In genomic region chr9:107612191-107612944, GRCm38 (mm10) we compare ENCODE assay signal across 8 mouse cellular contexts. TPM values are rescaled to one million over a fixed set of nuclear protein-coding genes. Genes with fewer than 3 reads are reported as not detected.
A peak's percentile ranks its signal among the peaks of the same experiment; 100 is the strongest.
DNase-seq lines count a peak whose midpoint lies in the region; ATAC-seq lines count a peak whose summit lies in the region.

No protein-coding gene starts in this region.

- ATAC-seq in hindbrain, embryonic 13.5 days (ENCODE audit: low FRiP score): peak; percentile 94

- peak overlapping the region; percentile 34 for H3K4me3 ChIP-seq in hindbrain, embryonic 13.5 days

- no peaks in the 10 kb centered on the region for H3K9me3 ChIP-seq in hindbrain, embryonic 13.5 days

- 3% methylated on average over 47 of the region's 48 CpGs for WGBS in hindbrain, embryonic 13.5 days

- peak; percentile 98 for DNase-seq in NIH3T3 (ENCODE audit: low read depth)
- DNase-seq in cerebellum, postnatal 10 days: peak; percentile 100
- DNase-seq in frontal cortex, postnatal 10 days (ENCODE audit: low spot score in 2 of 2): peak; percentile 95 to 99
- DNase-seq in layer of hippocampus, postnatal 36 days: peak; percentile 98 to 99
- DNase-seq in lung, postnatal 36 days: peak; percentile 99
- peak; percentile 99 for DNase-seq in retina, postnatal 1 day
- peak; percentile 96 to 97 for DNase-seq in urinary bladder, adult 18-20 months (ENCODE audit: low spot score in 2 of 2)

- H3K4me1 ChIP-seq in hindbrain, embryonic 13.5 days (replicated peaks): peaks cover 57% of the 10 kb centered on the region

- H3K27ac ChIP-seq in hindbrain, embryonic 13.5 days: peak overlapping the region; percentile 99

- peaks cover 33% of the 10 kb centered on the region for H3K36me3 ChIP-seq in hindbrain, embryonic 13.5 days

- H3K4me2 ChIP-seq in hindbrain, embryonic 13.5 days: peak overlapping the region; percentile 59

- H3K9ac ChIP-seq in hindbrain, embryonic 13.5 days: peak overlapping the region; percentile 83

- H3K27me3 ChIP-seq in hindbrain, embryonic 13.5 days: no peaks in the 10 kb centered on the region

RNA-seq across cellular contexts. Expression of gene Sema3b, which starts 3.3 kb away (rescaled TPM):
- polyA plus RNA-seq in hindbrain, embryonic 13.5 days (2015; fragmentation: Nextera tagmentation; extraction: Ambion mirVana): 3.4 and 4.2 TPM in 2 replicates
- 1 to 10 TPM; 1.7 to 2.2 TPM for total RNA-seq in layer of hippocampus, postnatal 36 days (2021)

RNA-seq across cellular contexts. Expression of gene Gnai2, which starts 22.8 kb away (rescaled TPM):
- polyA plus RNA-seq in hindbrain, embryonic 13.5 days (2015; fragmentation: Nextera tagmentation; extraction: Ambion mirVana): 335 and 338 TPM in 2 replicates
- total RNA-seq in layer of hippocampus, postnatal 36 days (2021): 100 to 1,000 TPM; 195 to 208 TPM

RNA-seq across cellular contexts. Expression of gene Ifrd2, which starts 24.9 kb away (rescaled TPM):
- 11.8 and 14.1 TPM in 2 replicates for polyA plus RNA-seq in hindbrain, embryonic 13.5 days (2015; fragmentation: Nextera tagmentation; extraction: Ambion mirVana)
- total RNA-seq in layer of hippocampus, postnatal 36 days (2021): 10 to 100 TPM; 11.2 to 13.8 TPM

RNA-seq across cellular contexts. Expression of gene Hyal3, which starts 31.8 kb away (rescaled TPM):
- polyA plus RNA-seq in hindbrain, embryonic 13.5 days (2015; fragmentation: Nextera tagmentation; extraction: Ambion mirVana): 1.3 and 1.6 TPM in 2 replicates
- total RNA-seq in layer of hippocampus, postnatal 36 days (2021): 1 to 10 TPM; 1.3 to 1.8 TPM

RNA-seq across cellular contexts. Expression of gene Naa80, which starts 33.7 kb away (rescaled TPM):
- 14.1 and 16.5 TPM in 2 replicates for polyA plus RNA-seq in hindbrain, embryonic 13.5 days (2015; fragmentation: Nextera tagmentation; extraction: Ambion mirVana)
- total RNA-seq in layer of hippocampus, postnatal 36 days (2021): 10 to 100 TPM; 13.5 to 13.8 TPM

Comparison
In these comparisons a context has a peak if more than half of its experiments do, and no peak if none do; other contexts are left out.
1. Peak in every context shown above with its lines: DNase-seq, ATAC-seq, H3K4me3 ChIP-seq and H3K27ac ChIP-seq.